Mouse (Mus musculus) erythroblast, embryonic 14.5 days (primary cell): ENCODE measurements around the gene Panx2.

Experiments
- GATA1 ChIP-seq: IDR thresholded peaks from 2 replicates; pipeline ENCODE4 v1.6.1; 2012; ENCODE audit warnings: low read length, inconsistent platforms, mixed read lengths
- TAL1 ChIP-seq: IDR thresholded peaks from 3 replicates; pipeline ENCODE4 v1.6.1; 2012; ENCODE audit warnings: low read length, inconsistent platforms, mixed read lengths

GRCm38 (mm10) chr15:89075478-89076147 is 16.1 kb downstream of the Panx2 start:
- TF ChIP-seq TAL1: no peak
- TF ChIP-seq GATA1: no peak
